In the genomic region with DNA sequence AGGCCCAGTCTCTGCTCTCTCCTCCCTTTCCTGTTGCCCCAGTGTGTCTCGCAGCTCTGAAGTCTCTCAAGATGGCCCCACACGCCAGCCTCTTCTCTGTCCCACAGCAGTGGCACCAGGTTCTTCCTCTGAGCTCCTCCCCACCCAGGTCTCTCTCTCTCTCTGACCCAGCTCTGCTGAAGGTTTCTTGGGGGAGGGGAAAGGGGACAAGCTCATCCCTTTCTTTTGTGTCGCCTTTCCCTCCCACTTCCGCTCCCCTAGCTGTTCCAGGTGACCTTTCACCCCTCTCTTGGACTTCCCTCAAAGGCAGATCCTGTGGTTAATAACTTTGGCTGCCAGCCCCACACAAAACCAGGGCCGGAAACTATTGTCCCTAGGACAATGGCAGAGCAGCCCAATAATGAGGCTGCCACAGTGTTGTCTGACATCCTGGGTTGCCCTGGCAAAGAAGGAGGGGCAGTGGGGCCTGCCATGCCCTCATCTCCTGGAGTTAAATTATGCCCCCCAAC, we compare ENCODE assay signal across 8 mouse cellular contexts. TPM values are rescaled to one million over a fixed set of nuclear protein-coding genes. Genes with fewer than 3 reads are reported as not detected.
A peak's percentile ranks its signal among the peaks of the same experiment; 100 is the strongest.
DNase-seq lines count a peak whose midpoint lies in the region; ATAC-seq lines count a peak whose summit lies in the region.

No protein-coding gene starts in this region.

- ATAC-seq in embryonic facial prominence, embryonic 14.5 days (ENCODE audit: low read depth), result peak; percentile 82; the same call in 1 of the 2 replicates
- peak; percentile 79 for ATAC-seq in hindbrain, embryonic 13.5 days (ENCODE audit: low FRiP score)
- ATAC-seq in lung, embryonic 16.5 days (ENCODE audit: low read depth), result peak; percentile 86

- H3K4me3 ChIP-seq in embryonic facial prominence, embryonic 14.5 days (ENCODE audit: low read depth, low read length), result no peak overlapping the region
- no peak overlapping the region for H3K4me3 ChIP-seq in hindbrain, embryonic 13.5 days
- H3K4me3 ChIP-seq in lung, embryonic 16.5 days (ENCODE audit: low read length), result no peak overlapping the region

- H3K4me1 ChIP-seq in embryonic facial prominence, embryonic 14.5 days (ENCODE audit: control insufficient read depth, insufficient read depth, low read length), result no peaks in the 10 kb centered on the region
- peaks cover 9% of the 10 kb centered on the region for H3K4me1 ChIP-seq in hindbrain, embryonic 13.5 days (replicated peaks)
- no peaks in the 10 kb centered on the region for H3K4me1 ChIP-seq in lung, embryonic 16.5 days (replicated peaks; ENCODE audit: control insufficient read depth, insufficient read depth, low read length)

- no peaks in the 10 kb centered on the region for H3K36me3 ChIP-seq in embryonic facial prominence, embryonic 14.5 days (ENCODE audit: control insufficient read depth, insufficient read depth, low read length)
- H3K36me3 ChIP-seq in hindbrain, embryonic 13.5 days, result no peaks in the 10 kb centered on the region
- no peaks in the 10 kb centered on the region for H3K36me3 ChIP-seq in lung, embryonic 16.5 days (ENCODE audit: control insufficient read depth, insufficient read depth, low read length)

- intact Hi-C loops in left cerebral cortex, postnatal 4 days (cut with DNase I), result no loop called here

- DNase-seq in left cerebral cortex, postnatal 4 days, result peak; percentile 36
- no peak for DNase-seq in left cerebral cortex, adult 18-20 months (ENCODE audit: low spot score in 2 of 2)
- DNase-seq in embryonic facial prominence, embryonic 14.5 days (ENCODE audit: low spot score), result peak; percentile 65
- peak; percentile 39 for DNase-seq in yolk sac, embryonic 10.5 days (ENCODE audit: low spot score)
- DNase-seq in testis, postnatal 10 days (ENCODE audit: low spot score), result no peak
- DNase-seq in layer of hippocampus, postnatal 25 days (ENCODE audit: extremely low spot score in 1 of 2, low spot score in 1 of 2), result no peak

- no peak overlapping the region for H3K4me2 ChIP-seq in embryonic facial prominence, embryonic 14.5 days (ENCODE audit: low read depth, low read length)
- H3K4me2 ChIP-seq in hindbrain, embryonic 13.5 days, result no peak overlapping the region
- H3K4me2 ChIP-seq in lung, embryonic 16.5 days (ENCODE audit: low read depth, low read length), result no peak overlapping the region

- H3K9ac ChIP-seq in embryonic facial prominence, embryonic 14.5 days (ENCODE audit: low read depth, low read length), result no peak overlapping the region
- H3K9ac ChIP-seq in hindbrain, embryonic 13.5 days, result no peak overlapping the region
- H3K9ac ChIP-seq in lung, embryonic 16.5 days (ENCODE audit: low read length), result no peak overlapping the region

- no peak overlapping the region for H3K27ac ChIP-seq in embryonic facial prominence, embryonic 14.5 days (replicated peaks; ENCODE audit: low read depth, low read length)
- no peak overlapping the region for H3K27ac ChIP-seq in hindbrain, embryonic 13.5 days
- H3K27ac ChIP-seq in lung, embryonic 16.5 days (ENCODE audit: low read length), result no peak overlapping the region

- no peaks in the 10 kb centered on the region for H3K9me3 ChIP-seq in embryonic facial prominence, embryonic 14.5 days (ENCODE audit: control insufficient read depth, low read length)
- H3K9me3 ChIP-seq in hindbrain, embryonic 13.5 days, result no peaks in the 10 kb centered on the region
- H3K9me3 ChIP-seq in lung, embryonic 16.5 days (ENCODE audit: control insufficient read depth, low read length), result no peaks in the 10 kb centered on the region

- 38% methylated on average over 5 of the region's 5 CpGs for WGBS in embryonic facial prominence, embryonic 14.5 days
- WGBS in hindbrain, embryonic 13.5 days, result 9% methylated on average over 5 of the region's 5 CpGs
- WGBS in lung, embryonic 16.5 days, result 38% methylated on average over 5 of the region's 5 CpGs

- no peaks in the 10 kb centered on the region for H3K27me3 ChIP-seq in embryonic facial prominence, embryonic 14.5 days (replicated peaks; ENCODE audit: control insufficient read depth, insufficient read depth, low read length)
- peaks cover 67% of the 10 kb centered on the region for H3K27me3 ChIP-seq in hindbrain, embryonic 13.5 days
- H3K27me3 ChIP-seq in lung, embryonic 16.5 days (ENCODE audit: control insufficient read depth, insufficient read depth, low read depth, low read length), result no peaks in the 10 kb centered on the region

RNA-seq across cellular contexts. Expression of a gene that starts 27.6 kb away (rescaled TPM):
- not detected for total RNA-seq in left cerebral cortex, postnatal 4 days (2021)
- total RNA-seq in left cerebral cortex, adult 18-20 months (2021), result not detected
- polyA plus RNA-seq in embryonic facial prominence, embryonic 14.5 days (2014; fragmentation: Nextera tagmentation; extraction: Ambion mirVana), result 0.77 and 0.97 TPM in 2 replicates
- polyA plus RNA-seq in hindbrain, embryonic 13.5 days (2015; fragmentation: Nextera tagmentation; extraction: Ambion mirVana), result 32.9 and 41.1 TPM in 2 replicates
- polyA plus RNA-seq in lung, embryonic 16.5 days (2015; fragmentation: Nextera tagmentation; extraction: Ambion mirVana), result not detected in 2 replicates
- not detected for total RNA-seq in layer of hippocampus, postnatal 25 days (2021)

Comparison
In these comparisons a context has a peak if more than half of its experiments do, and no peak if none do; other contexts are left out.
1. DNase-seq: peak in left cerebral cortex, postnatal 4 days (single experiment), embryonic facial prominence, embryonic 14.5 days (single experiment) and yolk sac, embryonic 10.5 days (single experiment); none in left cerebral cortex, adult 18-20 months (0 of 2), testis, postnatal 10 days (single experiment) and layer of hippocampus, postnatal 25 days (0 of 2).
2. Peak in every context shown above with its lines, with median percentiles within 50 percentile points of each other: ATAC-seq.